Mouse (Mus musculus) bone marrow macrophage, adult 2 months (primary cell): ENCODE results near the gene Hist1h3g. TPM values are rescaled to one million over a fixed set of nuclear protein-coding genes. Genes with fewer than 3 reads are reported as not detected.
A peak's percentile ranks its signal among the peaks of the same experiment; 100 is the strongest.

Experiments
- H3K27ac ChIP-seq: 2 replicates; pipeline ENCODE4 v1.5.1; 2012; ENCODE audit warnings: low read depth, low read length; ENCODE audit not compliant: insufficient read depth
- H3K4me1 ChIP-seq: 2 replicates; pipeline ENCODE4 v1.6.1; 2012; ENCODE audit warnings: low read length; ENCODE audit not compliant: control insufficient read depth, insufficient read depth
- H3K4me3 ChIP-seq: 2 replicates; pipeline ENCODE4 v1.5.1; 2012; ENCODE audit warnings: mild to moderate bottlenecking, low read length, moderate library complexity; ENCODE audit not compliant: insufficient read depth
- CTCF ChIP-seq: IDR thresholded peaks from 2 replicates; pipeline ENCODE4 v1.5.1; 2012; ENCODE audit warnings: low read depth, mild to moderate bottlenecking, low read length, moderate library complexity
- POLR2A ChIP-seq: IDR thresholded peaks from 2 replicates; pipeline ENCODE4 v1.6.1; 2012; ENCODE audit warnings: mild to moderate bottlenecking, low read depth, low read length, borderline replicate concordance
- polyA plus RNA-seq: library from polyadenylated mRNA; stranded (reverse); fragments of >200 nt; gene quantifications from 2 replicates; pipeline ENCODE4 v1.2.4, GENCODE M21; 2012; ENCODE audit not compliant: missing spikeins, insufficient read depth, insufficient read length

Hist1h3g gene
- polyA plus RNA-seq, 1 experiment = not detected

DNA sequence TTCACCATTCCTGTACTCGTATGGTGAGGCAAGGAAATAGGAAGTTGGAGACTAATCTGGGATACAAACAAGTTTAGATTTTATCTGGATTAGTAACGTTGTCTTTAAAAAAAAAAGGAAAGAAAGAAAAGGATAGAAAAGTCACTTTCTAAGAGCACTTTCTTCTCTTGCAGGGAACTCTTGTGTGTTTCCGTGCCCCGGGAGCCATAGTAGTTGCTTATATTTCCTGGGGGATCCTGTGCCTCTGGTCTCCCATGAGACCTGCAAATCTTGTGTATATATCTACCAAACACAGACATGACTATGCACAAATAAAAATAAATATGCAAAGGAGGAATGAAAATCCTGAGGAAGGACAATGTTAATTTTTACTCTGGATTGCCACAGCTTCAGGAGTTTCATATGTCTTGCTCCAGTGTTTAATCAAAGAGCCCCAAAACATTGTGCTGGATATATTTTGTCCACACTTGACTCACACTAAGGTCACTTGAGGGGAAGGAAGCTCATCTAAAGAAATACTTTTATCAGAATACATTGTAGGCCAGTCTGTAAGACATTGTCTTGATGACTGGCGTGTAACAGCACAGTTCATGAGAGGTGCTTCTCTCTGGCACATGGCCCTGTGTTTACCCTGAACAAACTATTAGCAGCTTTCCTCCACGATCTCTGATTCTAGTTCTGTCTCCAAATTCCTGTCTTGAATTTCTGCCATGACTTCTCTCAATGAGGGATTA is 41.9 kb downstream of the Hist1h3g start:
- peak overlapping the region; percentile 63 for H3K4me3 ChIP-seq
- no peak for TF ChIP-seq CTCF
- TF ChIP-seq POLR2A = no peak
- peaks cover 12% of the 10 kb centered on the region for H3K4me1 ChIP-seq
- H3K27ac ChIP-seq = peak overlapping the region; percentile 81; the same call in 1 of the 2 replicates

DNA sequence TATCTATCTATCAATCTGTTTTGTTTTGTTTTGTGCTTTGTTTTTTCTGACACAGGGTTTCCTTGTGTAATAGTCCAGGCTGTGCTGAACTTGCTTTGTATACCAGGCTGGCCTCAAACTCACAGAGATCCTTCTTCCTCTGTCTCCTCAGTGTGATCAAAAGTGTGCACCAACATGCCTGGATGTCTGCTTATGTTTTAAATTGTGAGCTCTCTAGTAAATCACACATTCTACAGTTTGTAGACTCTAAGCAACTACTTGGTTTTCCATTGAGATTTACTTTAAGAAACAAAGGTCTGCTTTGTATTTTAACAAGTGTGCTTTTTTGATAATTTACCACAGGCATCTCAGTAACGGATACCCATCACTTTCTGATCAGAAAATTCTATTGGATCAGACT is 42.6 kb downstream of the Hist1h3g start:
- no peak overlapping the region for H3K4me3 ChIP-seq
- TF ChIP-seq CTCF (no peak), POLR2A (no peak)
- H3K27ac ChIP-seq = no peak overlapping the region
- peaks cover 16% of the 10 kb centered on the region for H3K4me1 ChIP-seq

DNA sequence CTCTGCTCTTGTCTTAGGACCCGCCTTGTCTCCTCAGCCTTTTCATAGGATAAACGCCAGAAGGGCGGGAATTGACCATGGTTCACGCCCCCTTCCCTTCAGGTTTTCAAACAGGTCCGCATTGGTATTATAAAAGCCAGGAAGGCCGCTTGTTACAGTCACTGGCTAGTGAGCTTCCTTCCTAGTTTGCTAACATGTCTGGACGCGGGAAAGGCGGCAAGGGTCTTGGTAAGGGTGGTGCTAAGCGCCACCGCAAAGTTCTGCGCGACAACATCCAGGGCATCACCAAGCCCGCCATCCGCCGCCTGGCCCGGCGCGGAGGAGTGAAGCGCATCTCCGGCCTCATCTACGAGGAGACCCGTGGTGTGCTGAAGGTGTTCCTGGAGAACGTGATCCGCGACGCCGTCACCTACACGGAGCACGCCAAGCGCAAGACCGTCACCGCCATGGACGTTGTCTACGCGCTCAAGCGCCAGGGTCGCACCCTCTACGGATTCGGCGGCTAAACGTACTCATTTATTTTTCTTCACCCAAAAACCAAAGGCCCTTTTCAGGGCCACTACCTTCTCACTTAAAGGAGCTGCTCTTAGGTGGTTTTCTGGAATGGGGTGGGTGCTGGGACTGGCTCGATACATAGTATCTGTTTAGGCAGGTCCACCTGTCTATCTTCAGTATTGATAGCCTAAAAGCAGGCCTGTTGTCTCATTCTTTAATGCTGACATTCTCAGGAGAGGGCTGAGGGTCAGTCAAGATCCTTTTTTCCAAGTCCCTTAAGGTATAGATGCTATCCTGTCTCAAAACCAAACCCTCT is 46.4 kb downstream of the Hist1h3g start, which contains the start of gene Hist1h4d:
Hist1h4d (plus strand) TSS at position 191 of the 811 bp plus-strand sequence.
- peaks cover 26% of the 10 kb centered on the region for H3K4me1 ChIP-seq
- H3K27ac ChIP-seq = peak within 1 kb of the TSS; percentile 75
- TF ChIP-seq POLR2A (peak; percentile 96), CTCF (no peak)
- H3K4me3 ChIP-seq = peak within 1 kb of the TSS; percentile 57

GRCm38 (mm10) chr13:23582219-23583056 is 47.2 kb downstream of the Hist1h3g start:
- Histone ChIP-seq H3K27ac (peak overlapping the region; percentile 75), H3K4me3 (peak overlapping the region; percentile 57), H3K4me1 (peaks cover 23% of the 10 kb centered on the region)
- TF ChIP-seq POLR2A (no peak), CTCF (no peak)

DNA sequence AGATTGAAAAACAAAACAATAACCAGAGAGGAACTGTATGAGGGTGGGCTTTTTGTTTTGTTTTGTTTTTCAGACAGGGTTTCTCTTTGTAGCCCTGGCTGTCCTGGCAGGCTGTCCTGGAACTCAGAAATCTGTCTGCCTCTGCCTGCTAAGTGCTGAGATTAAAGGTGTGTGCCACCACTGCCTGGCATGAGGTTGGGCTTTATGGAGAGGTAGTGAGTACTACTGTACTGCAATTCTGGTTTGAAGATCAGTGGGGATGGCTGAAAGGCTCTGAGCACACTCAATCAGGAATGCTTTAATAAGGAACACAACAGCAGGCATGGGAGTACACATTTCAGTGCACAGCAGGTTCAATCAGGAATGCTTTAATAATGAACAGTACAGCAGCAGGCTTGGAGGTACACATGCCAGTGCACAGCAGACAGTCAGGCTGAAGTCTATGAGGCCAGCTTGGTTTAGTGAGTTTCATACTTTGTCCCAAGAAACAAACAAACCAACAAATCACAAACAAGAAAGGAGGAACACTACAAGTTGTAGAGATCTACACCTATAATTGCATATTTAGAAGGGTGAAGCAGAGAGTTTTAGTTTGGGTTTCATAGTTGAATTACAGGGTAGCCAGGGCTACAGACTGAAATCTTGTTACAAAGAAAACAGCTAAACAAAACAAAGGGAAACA is 48.3 kb downstream of the Hist1h3g start:
- Histone ChIP-seq H3K4me3 (no peak overlapping the region), H3K4me1 (peaks cover 21% of the 10 kb centered on the region), H3K27ac (peak overlapping the region; percentile 75)
- TF ChIP-seq POLR2A = no peak

DNA sequence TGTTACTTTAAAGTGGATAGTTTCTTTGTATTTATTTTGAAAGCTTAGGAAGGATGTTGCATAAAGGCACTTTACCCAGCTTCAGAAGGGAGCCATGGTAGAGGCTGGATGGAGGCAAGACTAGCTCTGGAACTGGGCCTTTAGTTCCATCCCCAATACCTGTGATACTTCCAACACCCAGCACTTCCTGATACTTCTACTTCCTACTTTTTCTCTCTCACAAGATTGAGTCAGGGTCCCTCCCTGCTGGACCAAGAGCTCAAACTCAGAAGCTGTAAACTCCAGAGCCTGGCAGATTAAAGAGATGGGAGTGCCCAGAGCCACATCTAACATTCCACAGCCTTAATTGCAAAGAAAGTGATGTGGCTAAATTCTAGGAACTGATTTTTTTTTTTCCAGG is 49.1 kb downstream of the Hist1h3g start:
- Histone ChIP-seq H3K4me1 (peaks cover 27% of the 10 kb centered on the region), H3K27ac (peak overlapping the region; percentile 90), H3K4me3 (peak overlapping the region; percentile 38)
- TF ChIP-seq POLR2A = no peak
- no peak for TF ChIP-seq CTCF

- Histone ChIP-seq H3K4me3 (peak overlapping the region; percentile 58), H3K4me1 (peaks cover 27% of the 10 kb centered on the region), H3K27ac (peak overlapping the region; percentile 90)
- no peak for TF ChIP-seq CTCF
- no peak for TF ChIP-seq POLR2A
These were observed 49.8 kb downstream of the Hist1h3g start for GRCm38 (mm10) chr13:23585029-23585441.

Other genes starting within 250 kb of the Hist1h3g start
- gene Zfp322a, start 166.2 kb upstream of the Hist1h3g start, polyA plus RNA-seq = 14.9 and 16.4 TPM in 2 replicates
- 4.8 and 4.9 TPM in 2 replicates for gene Abt1, start 111.6 kb upstream of the Hist1h3g start, polyA plus RNA-seq
- not detected in 2 replicates for gene Btn1a1, start 69.5 kb upstream of the Hist1h3g start, polyA plus RNA-seq
- gene Btn2a2, start 46.6 kb upstream of the Hist1h3g start, polyA plus RNA-seq = not detected in 2 replicates
- gene Hist1h4h, start 4.4 kb upstream of the Hist1h3g start, polyA plus RNA-seq = 2.5 and 3.1 TPM in 2 replicates
- gene Hist1h2af, start 1.5 kb upstream of the Hist1h3g start, polyA plus RNA-seq = 42.5 and 76.9 TPM in 2 replicates
- 0.71 and 0.97 TPM in 2 replicates for gene Hist1h2bh, start 8.0 kb downstream of the Hist1h3g start, polyA plus RNA-seq
- gene Hist1h3f, start 8.6 kb downstream of the Hist1h3g start, polyA plus RNA-seq = 0.80 TPM in 1 of 2 replicates, not detected in the other
- 4.7 TPM in 1 of 2 replicates, not detected in the other for gene Hist1h4f, start 16.2 kb downstream of the Hist1h3g start, polyA plus RNA-seq
- gene Hist1h1d, start 17.8 kb downstream of the Hist1h3g start, polyA plus RNA-seq = 0.11 and 0.39 TPM in 2 replicates
- 1.5 and 3.6 TPM in 2 replicates for gene Hist1h3e, start 26.9 kb downstream of the Hist1h3g start, polyA plus RNA-seq
- gene Hist1h2ae, start 35.8 kb downstream of the Hist1h3g start, polyA plus RNA-seq = 1.7 TPM in 1 of 2 replicates, not detected in the other
- 9.8 and 11.9 TPM in 2 replicates for gene Hist1h2bg, start 36.0 kb downstream of the Hist1h3g start, polyA plus RNA-seq
- 3.8 and 7.9 TPM in 2 replicates for gene Hist1h2bf, start 38.8 kb downstream of the Hist1h3g start, polyA plus RNA-seq
- not detected in 2 replicates for gene Hist1h2ad, start 39.0 kb downstream of the Hist1h3g start, polyA plus RNA-seq
- 2.3 and 3.2 TPM in 2 replicates for gene Hist1h3d, start 40.3 kb downstream of the Hist1h3g start, polyA plus RNA-seq
- gene Hist1h4d, start 46.2 kb downstream of the Hist1h3g start, polyA plus RNA-seq = 1.6 and 2.5 TPM in 2 replicates
- 0.86 and 2.1 TPM in 2 replicates for gene Hist1h2be, start 85.7 kb downstream of the Hist1h3g start, polyA plus RNA-seq
- gene Hist1h1e, start 87.1 kb downstream of the Hist1h3g start, polyA plus RNA-seq = 2.6 TPM in 2 replicates
- gene Hist1h2ac, start 148.5 kb downstream of the Hist1h3g start, polyA plus RNA-seq = 0.35 and 0.40 TPM in 2 replicates
- gene Hist1h2bc, start 148.8 kb downstream of the Hist1h3g start, polyA plus RNA-seq = 55.8 and 61.9 TPM in 2 replicates
- gene Hist1h1t, start 160.4 kb downstream of the Hist1h3g start, polyA plus RNA-seq = 0.62 TPM in 1 of 2 replicates, not detected in the other
- not detected in 2 replicates for gene Hist1h4c, start 163.0 kb downstream of the Hist1h3g start, polyA plus RNA-seq
- gene Hfe, start 175.4 kb downstream of the Hist1h3g start, polyA plus RNA-seq = 95.3 and 104 TPM in 2 replicates
- 75.5 and 80.8 TPM in 2 replicates for gene Hist1h1c, start 203.4 kb downstream of the Hist1h3g start, polyA plus RNA-seq
- 1.2 TPM in 1 of 2 replicates, not detected in the other for gene Hist1h3c, start 210.2 kb downstream of the Hist1h3g start, polyA plus RNA-seq
- 1.3 TPM in 1 of 2 replicates, not detected in the other for gene Hist1h2bb, start 211.3 kb downstream of the Hist1h3g start, polyA plus RNA-seq
- gene Hist1h2ab, start 215.7 kb downstream of the Hist1h3g start, polyA plus RNA-seq = 4.3 and 8.4 TPM in 2 replicates
- gene Hist1h3b, start 216.8 kb downstream of the Hist1h3g start, polyA plus RNA-seq = 2.1 and 4.8 TPM in 2 replicates
- gene Hist1h4b, start 221.6 kb downstream of the Hist1h3g start, polyA plus RNA-seq = 4.5 and 5.1 TPM in 2 replicates
- not detected in 2 replicates for gene Hist1h4a, start 225.8 kb downstream of the Hist1h3g start, polyA plus RNA-seq
- not detected in 2 replicates for gene Hist1h3a, start 227.0 kb downstream of the Hist1h3g start, polyA plus RNA-seq
- gene Hist1h1a, start 228.2 kb downstream of the Hist1h3g start, polyA plus RNA-seq = not detected in 2 replicates
- not detected in 2 replicates for gene Trim38, start 234.5 kb downstream of the Hist1h3g start, polyA plus RNA-seq